Mouse (Mus musculus): ENCODE data around the gene Ces2h. TPM values are rescaled to one million over a fixed set of nuclear protein-coding genes. Genes with fewer than 3 reads are reported as not detected.

The Ces2h gene
- polyA plus RNA-seq, 1 experiment from 2014 or later = not detected

GRCm38 (mm10) chr8:105011136-105011535 lies 10.5 kb downstream of the Ces2h start:
- no peak for ATAC-seq (ENCODE audit: insufficient number of reproducible peaks, low FRiP score, low TSS enrichment, low read depth)
- Histone ChIP-seq H3K27me3 (ENCODE audit: control insufficient read depth, insufficient read depth, low read length) (no peaks in the 10 kb centered on the region), H3K4me1 (ENCODE audit: control insufficient read depth, insufficient read depth, low read length) (no peaks in the 10 kb centered on the region), H3K4me3 (ENCODE audit: low read depth, low read length) (no peak overlapping the region), H3K9me3 (ENCODE audit: control insufficient read depth, low read length) (no peaks in the 10 kb centered on the region), H3K9ac (ENCODE audit: low read length) (no peak overlapping the region), H3K27ac (replicated peaks; ENCODE audit: low read depth, low read length) (no peak overlapping the region), H3K4me2 (ENCODE audit: low read depth, severe bottlenecking) (no peak overlapping the region), H3K36me3 (ENCODE audit: control insufficient read depth, insufficient read depth, low read length) (no peaks in the 10 kb centered on the region)
- WGBS = 80% methylated on average over 12 of the region's 12 CpGs
- no peak for DNase-seq (ENCODE audit: low spot score)

- no peaks in the 10 kb centered on the region for H3K36me3 ChIP-seq (ENCODE audit: control insufficient read depth, insufficient read depth, low read length)
- 90% methylated on average over 5 of the region's 5 CpGs for WGBS
- ATAC-seq (ENCODE audit: insufficient number of reproducible peaks, low FRiP score, low TSS enrichment, low read depth) = no peak
These were observed 13.7 kb downstream of the Ces2h start for GRCm38 (mm10) chr8:105014391-105014790.

DNA sequence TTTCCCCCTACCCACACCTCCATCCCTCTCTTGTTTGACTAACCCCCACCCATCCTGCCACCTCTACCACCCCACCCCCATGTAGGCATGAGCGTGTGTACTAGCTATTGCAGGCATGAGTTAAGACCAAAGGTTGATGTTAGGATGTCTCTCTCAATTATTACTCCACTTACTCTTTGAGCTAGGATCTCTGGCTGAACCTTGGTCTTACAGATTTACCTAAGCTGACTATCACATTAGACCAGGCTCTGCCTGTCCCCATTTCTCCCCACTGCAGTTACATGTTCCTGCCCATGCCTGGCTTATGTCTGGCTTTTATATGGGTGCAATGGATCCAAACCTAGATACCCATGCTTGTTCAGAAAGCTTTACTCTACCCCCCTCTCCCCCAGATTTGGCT lies 21.3 kb downstream of the Ces2h start:
- DNase-seq (ENCODE audit: low spot score) (no peak), ATAC-seq (ENCODE audit: insufficient number of reproducible peaks, low FRiP score, low TSS enrichment, low read depth) (no peak)
- Histone ChIP-seq H3K4me1 (ENCODE audit: control insufficient read depth, insufficient read depth, low read length) (no peaks in the 10 kb centered on the region), H3K27me3 (ENCODE audit: control insufficient read depth, insufficient read depth, low read length) (no peaks in the 10 kb centered on the region), H3K9me3 (ENCODE audit: control insufficient read depth, low read length) (no peaks in the 10 kb centered on the region), H3K27ac (replicated peaks; ENCODE audit: low read depth, low read length) (no peak overlapping the region), H3K4me3 (ENCODE audit: low read depth, low read length) (no peak overlapping the region), H3K9ac (ENCODE audit: low read length) (no peak overlapping the region), H3K36me3 (ENCODE audit: control insufficient read depth, insufficient read depth, low read length) (no peaks in the 10 kb centered on the region), H3K4me2 (ENCODE audit: low read depth, severe bottlenecking) (no peak overlapping the region)
- 81% methylated on average over 1 of the region's 1 CpGs for WGBS

More at GRCm38 (mm10) chr8:105014391-105014790, 13.7 kb downstream of the Ces2h start:
- no peaks in the 10 kb centered on the region for H3K27me3 ChIP-seq (ENCODE audit: control insufficient read depth, insufficient read depth, low read length)
- H3K9me3 ChIP-seq (ENCODE audit: control insufficient read depth, low read length) = no peaks in the 10 kb centered on the region
- no peak for DNase-seq (ENCODE audit: low spot score)
- no peaks in the 10 kb centered on the region for H3K4me1 ChIP-seq (ENCODE audit: control insufficient read depth, insufficient read depth, low read length)
- H3K4me2 ChIP-seq (ENCODE audit: low read depth, severe bottlenecking) = no peak overlapping the region
- no peak overlapping the region for H3K27ac ChIP-seq (replicated peaks; ENCODE audit: low read depth, low read length)
- H3K4me3 ChIP-seq (ENCODE audit: low read depth, low read length) = no peak overlapping the region
- no peak overlapping the region for H3K9ac ChIP-seq (ENCODE audit: low read length)

DNA sequence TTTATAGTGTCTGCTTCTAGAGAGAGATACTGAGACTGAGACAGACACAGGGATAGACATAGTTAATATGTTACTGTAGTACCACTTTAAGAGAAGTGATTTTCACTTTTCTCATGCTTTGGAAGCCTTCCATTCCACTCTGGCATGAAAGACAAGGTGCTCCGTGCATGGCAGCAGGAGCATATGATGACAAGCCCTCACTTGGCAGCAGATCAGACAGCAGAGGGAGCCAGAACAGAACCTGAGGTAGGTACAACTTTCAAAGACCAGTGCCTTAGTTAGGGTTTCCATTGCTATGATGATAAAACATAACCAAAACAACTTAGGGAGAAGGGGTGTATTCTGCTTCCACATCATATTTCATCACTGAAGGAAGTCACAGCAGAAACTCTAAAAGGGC lies 22.4 kb downstream of the Ces2h start:
- Histone ChIP-seq H3K36me3 (ENCODE audit: control insufficient read depth, insufficient read depth, low read length) (no peaks in the 10 kb centered on the region), H3K4me3 (ENCODE audit: low read depth, low read length) (no peak overlapping the region), H3K9me3 (ENCODE audit: control insufficient read depth, low read length) (no peaks in the 10 kb centered on the region), H3K27ac (replicated peaks; ENCODE audit: low read depth, low read length) (no peak overlapping the region), H3K4me2 (ENCODE audit: low read depth, severe bottlenecking) (no peak overlapping the region), H3K27me3 (ENCODE audit: control insufficient read depth, insufficient read depth, low read length) (no peaks in the 10 kb centered on the region), H3K9ac (ENCODE audit: low read length) (no peak overlapping the region), H3K4me1 (ENCODE audit: control insufficient read depth, insufficient read depth, low read length) (no peaks in the 10 kb centered on the region)
- ATAC-seq (ENCODE audit: insufficient number of reproducible peaks, low FRiP score, low TSS enrichment, low read depth) (no peak), DNase-seq (ENCODE audit: low spot score) (no peak)
- WGBS = 75% methylated on average over 1 of the region's 1 CpGs

GRCm38 (mm10) chr8:105025050-105025449 lies 24.4 kb downstream of the Ces2h start:
- Histone ChIP-seq H3K4me2 (ENCODE audit: low read depth, severe bottlenecking) (no peak overlapping the region), H3K4me3 (ENCODE audit: low read depth, low read length) (no peak overlapping the region), H3K36me3 (ENCODE audit: control insufficient read depth, insufficient read depth, low read length) (no peaks in the 10 kb centered on the region), H3K9ac (ENCODE audit: low read length) (no peak overlapping the region), H3K4me1 (ENCODE audit: control insufficient read depth, insufficient read depth, low read length) (no peaks in the 10 kb centered on the region), H3K9me3 (ENCODE audit: control insufficient read depth, low read length) (no peaks in the 10 kb centered on the region), H3K27me3 (ENCODE audit: control insufficient read depth, insufficient read depth, low read length) (no peaks in the 10 kb centered on the region), H3K27ac (replicated peaks; ENCODE audit: low read depth, low read length) (no peak overlapping the region)
- peak; percentile 21 for DNase-seq (ENCODE audit: low spot score)
- ATAC-seq (ENCODE audit: insufficient number of reproducible peaks, low FRiP score, low TSS enrichment, low read depth) = no peak
- WGBS = 72% methylated on average over 2 of the region's 2 CpGs

DNA sequence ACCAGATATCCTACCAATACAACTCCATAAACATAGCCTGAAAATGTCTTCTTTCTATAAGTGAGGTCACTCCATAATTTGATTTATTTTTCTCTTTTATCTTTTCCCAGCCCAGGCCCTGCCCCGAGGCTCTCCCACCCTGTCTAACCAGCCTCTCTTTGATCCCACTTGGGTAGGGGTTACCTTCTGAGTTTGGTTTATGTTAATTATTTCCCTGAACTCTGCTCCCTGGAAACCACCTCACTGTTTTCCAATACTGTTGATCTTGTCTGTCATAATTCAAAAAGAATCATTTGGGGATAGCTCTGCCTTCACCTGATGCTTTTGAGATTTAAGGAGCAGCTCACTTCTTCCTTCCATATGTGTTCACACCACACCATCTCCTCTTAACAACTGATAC lies 42.9 kb downstream of the Ces2h start:
- Histone ChIP-seq H3K4me1 (ENCODE audit: control insufficient read depth, insufficient read depth, low read length) (no peaks in the 10 kb centered on the region), H3K4me3 (ENCODE audit: low read depth, low read length) (no peak overlapping the region), H3K27ac (replicated peaks; ENCODE audit: low read depth, low read length) (no peak overlapping the region), H3K9me3 (ENCODE audit: control insufficient read depth, low read length) (no peaks in the 10 kb centered on the region), H3K27me3 (ENCODE audit: control insufficient read depth, insufficient read depth, low read length) (no peaks in the 10 kb centered on the region), H3K36me3 (ENCODE audit: control insufficient read depth, insufficient read depth, low read length) (no peaks in the 10 kb centered on the region), H3K4me2 (ENCODE audit: low read depth, severe bottlenecking) (no peak overlapping the region), H3K9ac (ENCODE audit: low read length) (no peak overlapping the region)
- DNase-seq (ENCODE audit: low spot score) (no peak), ATAC-seq (ENCODE audit: insufficient number of reproducible peaks, low FRiP score, low TSS enrichment, low read depth) (no peak)
- WGBS = 51% methylated on average over 1 of the region's 1 CpGs

GRCm38 (mm10) chr8:105045824-105046401 lies 45.3 kb downstream of the Ces2h start:
- H3K9me3 ChIP-seq (ENCODE audit: control insufficient read depth, low read length) = no peaks in the 10 kb centered on the region
- no peak overlapping the region for H3K27ac ChIP-seq (replicated peaks; ENCODE audit: low read depth, low read length)
- WGBS = 88% methylated on average over 3 of the region's 3 CpGs
- DNase-seq (ENCODE audit: low spot score) (no peak), ATAC-seq (ENCODE audit: insufficient number of reproducible peaks, low FRiP score, low TSS enrichment, low read depth) (no peak)
- H3K36me3 ChIP-seq (ENCODE audit: control insufficient read depth, insufficient read depth, low read length) = no peaks in the 10 kb centered on the region
- no peak overlapping the region for H3K9ac ChIP-seq (ENCODE audit: low read length)
- no peaks in the 10 kb centered on the region for H3K4me1 ChIP-seq (ENCODE audit: control insufficient read depth, insufficient read depth, low read length)
- H3K4me2 ChIP-seq (ENCODE audit: low read depth, severe bottlenecking) = no peak overlapping the region
- no peaks in the 10 kb centered on the region for H3K27me3 ChIP-seq (ENCODE audit: control insufficient read depth, insufficient read depth, low read length)
- no peak overlapping the region for H3K4me3 ChIP-seq (ENCODE audit: low read depth, low read length)

DNA sequence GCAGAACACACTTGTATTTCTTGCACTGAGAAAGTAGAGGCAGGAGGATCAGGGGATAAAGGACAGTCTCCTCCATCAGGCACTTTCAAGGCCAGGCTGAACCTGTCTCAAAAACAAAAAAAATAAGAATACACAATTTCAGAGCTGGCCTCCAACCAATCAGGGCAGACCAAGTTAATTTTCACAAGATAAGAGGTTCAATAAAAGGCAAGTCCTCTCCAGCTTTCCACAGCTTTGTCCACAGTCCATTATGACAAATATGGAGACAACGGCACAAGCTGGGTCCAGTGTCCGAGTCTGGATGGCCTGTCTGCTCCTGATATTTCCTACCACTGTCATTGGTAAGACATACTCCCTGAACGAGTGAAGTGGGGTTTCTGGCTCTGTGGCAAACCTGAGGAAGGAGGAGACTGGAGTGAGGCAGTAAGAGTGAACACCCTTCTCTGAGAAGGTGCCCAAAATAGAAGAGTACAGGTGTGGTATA lies 47.8 kb downstream of the Ces2h start, which contains the start of gene Ces3a:
TSS of gene Ces3a (plus strand) at position 231 of the 484 bp plus-strand sequence.
- WGBS = 83% methylated on average over 3 of the region's 3 CpGs

GRCm38 (mm10) chr8:105056211-105056610 lies 55.6 kb downstream of the Ces2h start:
- Histone ChIP-seq H3K9me3 (ENCODE audit: control insufficient read depth, low read length) (no peaks in the 10 kb centered on the region), H3K27ac (replicated peaks; ENCODE audit: low read depth, low read length) (no peak overlapping the region), H3K4me1 (ENCODE audit: control insufficient read depth, insufficient read depth, low read length) (no peaks in the 10 kb centered on the region), H3K4me2 (ENCODE audit: low read depth, severe bottlenecking) (no peak overlapping the region), H3K27me3 (ENCODE audit: control insufficient read depth, insufficient read depth, low read length) (no peaks in the 10 kb centered on the region), H3K9ac (ENCODE audit: low read length) (no peak overlapping the region), H3K36me3 (ENCODE audit: control insufficient read depth, insufficient read depth, low read length) (no peaks in the 10 kb centered on the region), H3K4me3 (ENCODE audit: low read depth, low read length) (no peak overlapping the region)
- 91% methylated on average over 4 of the region's 4 CpGs for WGBS
- no peak for ATAC-seq (ENCODE audit: insufficient number of reproducible peaks, low FRiP score, low TSS enrichment, low read depth)
- DNase-seq (ENCODE audit: low spot score) = no peak

More for the DNA sequence above, 47.8 kb downstream of the Ces2h start, which contains the start of gene Ces3a:
- no peaks in the 10 kb centered on the region for H3K27me3 ChIP-seq (ENCODE audit: control insufficient read depth, insufficient read depth, low read length)
- DNase-seq (ENCODE audit: low spot score) = no peak
- H3K9me3 ChIP-seq (ENCODE audit: control insufficient read depth, low read length) = no peaks in the 10 kb centered on the region
- no peaks in the 10 kb centered on the region for H3K36me3 ChIP-seq (ENCODE audit: control insufficient read depth, insufficient read depth, low read length)
- no peak within 1 kb of the TSS for H3K4me2 ChIP-seq (ENCODE audit: low read depth, severe bottlenecking)
- H3K9ac ChIP-seq (ENCODE audit: low read length) = no peak within 1 kb of the TSS
- no peaks in the 10 kb centered on the region for H3K4me1 ChIP-seq (ENCODE audit: control insufficient read depth, insufficient read depth, low read length)
- no peak within 1 kb of the TSS for H3K27ac ChIP-seq (replicated peaks; ENCODE audit: low read depth, low read length)
- no peak for ATAC-seq (ENCODE audit: insufficient number of reproducible peaks, low FRiP score, low TSS enrichment, low read depth)
- no peak within 1 kb of the TSS for H3K4me3 ChIP-seq (ENCODE audit: low read depth, low read length)
